Mouse (Mus musculus) MEL (cell line): Measurements from ENCODE around the gene Smg6. TPM values are rescaled to one million over a fixed set of nuclear protein-coding genes. Genes with fewer than 3 reads are reported as not detected.
A peak's percentile ranks its signal among the peaks of the same experiment; 100 is the strongest.

ENCODE experiments used
- DNase-seq: peaks from one replicate; pipeline ENCODE4 v3.0.0; 2011; ENCODE audit warnings: low read depth, low spot score
- H3K27ac ChIP-seq: 2 replicates; pipeline ENCODE4 v1.5.1; 2012; ENCODE audit warnings: low read depth, mild to moderate bottlenecking, control low read depth, low read length, moderate library complexity; ENCODE audit not compliant: control insufficient read depth
- H3K27me3 ChIP-seq, 2 experiments: fragments of 150-350 bp in 1 of 2; sonication (generic) in 1 of 2; 2 replicates each; pipeline ENCODE4 v1.6.1; 2012; ENCODE audit warnings: low read length in 2 of 2, mild to moderate bottlenecking in 2 of 2, improper control_type of control experiment in 1 of 2, moderate library complexity in 1 of 2; ENCODE audit not compliant: insufficient read depth in 2 of 2, control insufficient read depth in 1 of 2
- H3K36me3 ChIP-seq, 2 experiments: 2 replicates each; pipeline ENCODE4 v1.6.1; 2012 to 2014; ENCODE audit warnings: low read length in 2 of 2, improper control_type of control experiment in 1 of 2, inconsistent platforms in 1 of 2, mild to moderate bottlenecking in 1 of 2; ENCODE audit not compliant: insufficient read depth in 2 of 2, control insufficient read depth in 1 of 2
- H3K4me1 ChIP-seq, 2 experiments: fragments of 150-350 bp in 1 of 2; sonication (generic) in 1 of 2; 2 replicates each; pipeline ENCODE4 v1.6.1; 2012; ENCODE audit warnings: low read length in 2 of 2, improper control_type of control experiment in 1 of 2, mild to moderate bottlenecking in 1 of 2; ENCODE audit not compliant: insufficient read depth in 2 of 2, control insufficient read depth in 1 of 2
- H3K4me3 ChIP-seq, 2 experiments: fragments of 150-350 bp in 1 of 2; sonication (generic) in 1 of 2; 2 replicates each; pipeline ENCODE4 v1.5.1; 2012; ENCODE audit warnings: low read depth in 2 of 2, low read length in 2 of 2, mild to moderate bottlenecking in 2 of 2, moderate library complexity in 2 of 2, control low read depth in 1 of 2, improper control_type of control experiment in 1 of 2; ENCODE audit not compliant: control insufficient read depth in 1 of 2, insufficient read depth in 1 of 2
- H3K79me2 ChIP-seq: 2 replicates; pipeline ENCODE4 v1.6.1; 2012; ENCODE audit warnings: mild to moderate bottlenecking, low read length, moderate library complexity; ENCODE audit not compliant: control insufficient read depth, poor library complexity, insufficient read depth
- H3K9ac ChIP-seq: 2 replicates; pipeline ENCODE4 v1.6.1; 2012; ENCODE audit warnings: low read depth, mild to moderate bottlenecking, control low read depth, low read length, moderate library complexity; ENCODE audit not compliant: control insufficient read depth, poor library complexity, severe bottlenecking
- H3K9me3 ChIP-seq: fragments of 150-350 bp; sonication (generic); replicated peaks from 2 replicates; pipeline ENCODE4 v1.6.1; 2012; ENCODE audit warnings: mild to moderate bottlenecking, low read length, improper control_type of control experiment, moderate library complexity; ENCODE audit not compliant: insufficient read depth
- CHD1 ChIP-seq: IDR thresholded peaks from 2 replicates; pipeline ENCODE4 v1.6.1; 2012; ENCODE audit warnings: low read depth, mild to moderate bottlenecking, inconsistent platforms, low read length, improper control_type of control experiment
- CHD2 ChIP-seq: IDR thresholded peaks from 2 replicates; pipeline ENCODE4 v1.6.1; 2011; ENCODE audit warnings: low read length, improper control_type of control experiment
- CTCF ChIP-seq, 3 experiments: IDR thresholded peaks in 2 of 3; conservative IDR thresholded peaks in 1 of 3; 2 replicates each; pipeline ENCODE4 v1.5.1; 2011 to 2012; ENCODE audit warnings: low read length in 3 of 3, low read depth in 2 of 3, mild to moderate bottlenecking in 2 of 3, improper control_type of control experiment in 1 of 3, inconsistent platforms in 1 of 3, mixed read lengths in 1 of 3, moderate library complexity in 1 of 3; ENCODE audit not compliant: control insufficient read depth in 1 of 3, insufficient read depth in 1 of 3, poor library complexity in 1 of 3, severe bottlenecking in 1 of 3
- ELF1 ChIP-seq: IDR thresholded peaks from 2 replicates; pipeline ENCODE4 v1.6.1; 2014; ENCODE audit warnings: low read depth, mild to moderate bottlenecking, inconsistent platforms, low read length, improper control_type of control experiment, moderate library complexity
- EP300 ChIP-seq, 2 experiments: IDR thresholded peaks; 2 replicates each; pipeline ENCODE4 v1.6.1; 2011; ENCODE audit warnings: improper control_type of control experiment in 2 of 2, low read length in 2 of 2, low read depth in 1 of 2, mild to moderate bottlenecking in 1 of 2
- GATA1 ChIP-seq: IDR thresholded peaks from 2 replicates; pipeline ENCODE4 v1.6.1; 2011; ENCODE audit warnings: low read depth, low read length, improper control_type of control experiment
- HCFC1 ChIP-seq: IDR thresholded peaks from 2 replicates; pipeline ENCODE4 v1.6.1; 2012; ENCODE audit warnings: low read depth, mild to moderate bottlenecking, inconsistent platforms, low read length, improper control_type of control experiment, moderate library complexity
- JUND ChIP-seq: IDR thresholded peaks from 2 replicates; pipeline ENCODE4 v1.6.1; 2011; ENCODE audit warnings: low read depth, mild to moderate bottlenecking, improper control_type of control experiment, low read length
- KAT2A ChIP-seq: conservative IDR thresholded peaks from 2 replicates; pipeline ENCODE4 v1.6.1; 2012; ENCODE audit warnings: low read depth, low read length, improper control_type of control experiment, inconsistent platforms
- MAFK ChIP-seq: IDR thresholded peaks from 2 replicates; pipeline ENCODE4 v1.6.1; 2011; ENCODE audit warnings: low read depth, mild to moderate bottlenecking, low read length, improper control_type of control experiment, borderline replicate concordance
- MAX ChIP-seq: IDR thresholded peaks from 2 replicates; pipeline ENCODE4 v1.6.1; 2011; ENCODE audit warnings: low read length, improper control_type of control experiment
- MAZ ChIP-seq: IDR thresholded peaks from 2 replicates; pipeline ENCODE4 v1.6.1; 2012; ENCODE audit warnings: low read depth, mild to moderate bottlenecking, inconsistent platforms, low read length, improper control_type of control experiment
- MXI1 ChIP-seq: IDR thresholded peaks from 2 replicates; pipeline ENCODE4 v1.6.1; 2011; ENCODE audit warnings: mild to moderate bottlenecking, low read depth, low read length, improper control_type of control experiment
- MYB ChIP-seq: IDR thresholded peaks from 2 replicates; pipeline ENCODE4 v1.6.1; 2011; ENCODE audit warnings: mild to moderate bottlenecking, low read depth, low read length, improper control_type of control experiment
- MYC ChIP-seq: IDR thresholded peaks from 2 replicates; pipeline ENCODE4 v1.6.1; 2011; ENCODE audit warnings: low read depth, mild to moderate bottlenecking, low read length, improper control_type of control experiment, moderate library complexity
- NELFE ChIP-seq: IDR thresholded peaks from 2 replicates; pipeline ENCODE4 v1.6.1; 2011; ENCODE audit warnings: low read depth, low read length, improper control_type of control experiment
- POLR2AphosphoS2 ChIP-seq: IDR thresholded peaks from 2 replicates; pipeline ENCODE4 v1.6.1; 2011; ENCODE audit warnings: low read length, improper control_type of control experiment
- RAD21 ChIP-seq: IDR thresholded peaks from 2 replicates; pipeline ENCODE4 v1.6.1; 2011; ENCODE audit warnings: mild to moderate bottlenecking, low read depth, low read length, improper control_type of control experiment
- RCOR1 ChIP-seq: IDR thresholded peaks from 2 replicates; pipeline ENCODE4 v1.6.1; 2012; ENCODE audit warnings: low read depth, mild to moderate bottlenecking, inconsistent platforms, low read length, improper control_type of control experiment
- SIN3A ChIP-seq: IDR thresholded peaks from 2 replicates; pipeline ENCODE4 v1.6.1; 2012; ENCODE audit warnings: low read length, improper control_type of control experiment, inconsistent platforms
- TAL1 ChIP-seq: IDR thresholded peaks from 2 replicates; pipeline ENCODE4 v1.6.1; 2012; ENCODE audit warnings: mild to moderate bottlenecking, inconsistent platforms, low read length, moderate library complexity, mixed read lengths
- TBP ChIP-seq: IDR thresholded peaks from 2 replicates; pipeline ENCODE4 v1.8.0; 2011; ENCODE audit warnings: low read depth, low read length, improper control_type of control experiment
- TCF12 ChIP-seq: IDR thresholded peaks from 2 replicates; pipeline ENCODE4 v1.6.1; 2014; ENCODE audit warnings: low read depth, mild to moderate bottlenecking, inconsistent platforms, low read length, improper control_type of control experiment, moderate library complexity
- USF1 ChIP-seq: IDR thresholded peaks from 2 replicates; pipeline ENCODE4 v1.6.1; 2014; ENCODE audit warnings: low read depth, mild to moderate bottlenecking, inconsistent platforms, low read length, improper control_type of control experiment, moderate library complexity
- USF2 ChIP-seq, 2 experiments: IDR thresholded peaks; 2 replicates each; pipeline ENCODE4 v1.6.1; 2011 to 2012; ENCODE audit warnings: improper control_type of control experiment in 2 of 2, low read length in 2 of 2, borderline replicate concordance in 1 of 2, inconsistent platforms in 1 of 2, low read depth in 1 of 2, mild to moderate bottlenecking in 1 of 2; ENCODE audit not compliant: insufficient read depth in 1 of 2
- polyA plus RNA-seq, 2 experiments: library from polyadenylated mRNA; stranded (reverse) in 1 of 2; unstranded in 1 of 2; fragments of >175 nt in 1 of 2; fragments of >200 nt in 1 of 2; gene quantifications; 2 replicates each; pipeline versions ENCODE4 v1.2.1 to v1.2.4; 2012; ENCODE audit warnings: low replicate concordance in 2 of 2, low read depth in 1 of 2; ENCODE audit not compliant: insufficient read length in 2 of 2, insufficient read depth in 1 of 2, missing spikeins in 1 of 2
- total RNA-seq: library from RNA; depleted of rRNA; stranded (reverse); fragments of 300-350 nt; gene quantifications from 2 replicates; pipeline ENCODE4 v1.2.3, GENCODE M21; 2012

Smg6 gene
- total and polyA plus RNA-seq, 3 experiments, result 11.6 to 19.0 TPM; not detected in 1

GRCm38 (mm10) chr11:75092656-75093055 is 167.0 kb downstream of the Smg6 start:
- no peak overlapping the region for H3K9ac ChIP-seq
- H3K27me3 ChIP-seq, result no peaks in the 10 kb centered on the region
- peaks cover 13 to 14% of the 10 kb centered on the region in 2 experiments for H3K4me1 ChIP-seq
- H3K27ac ChIP-seq, result peak overlapping the region; percentile 50; the same call in 1 of the 2 replicates
- no peak for DNase-seq
- TF ChIP-seq USF1 (no peak), SIN3A (no peak), CHD1 (no peak), RCOR1 (no peak), JUND (no peak), HCFC1 (no peak), POLR2AphosphoS2 (no peak), MAX (no peak), TCF12 (no peak), MAZ (no peak), CTCF (IDR thresholded peaks at IDR 0.05 in 2 of 3, conservative IDR thresholded peaks at IDR 0.05 in 1 of 3; ENCODE audit: control insufficient read depth in 1 of 3, insufficient read depth in 1 of 3, low read depth in 2 of 3, low read length in 3 of 3, poor library complexity in 1 of 3, severe bottlenecking in 1 of 3) (no peak), MXI1 (no peak), ELF1 (no peak), KAT2A (no peak), TAL1 (no peak)
- H3K36me3 ChIP-seq, result peaks cover 0 to 21% of the 10 kb centered on the region in 2 experiments; a peak in 2 of 4 replicates
- H3K9me3 ChIP-seq, result no peaks in the 10 kb centered on the region
- no peaks in the 10 kb centered on the region for H3K79me2 ChIP-seq
- H3K4me3 ChIP-seq, result no peak overlapping the region

- Histone ChIP-seq H3K9me3 (no peaks in the 10 kb centered on the region), H3K9ac (no peak overlapping the region), H3K27me3 (no peaks in the 10 kb centered on the region), H3K36me3 (peaks cover 0 to 21% of the 10 kb centered on the region in 2 experiments; a peak in 2 of 4 replicates), H3K79me2 (no peaks in the 10 kb centered on the region), H3K4me3 (no peak overlapping the region), H3K27ac (no peak overlapping the region), H3K4me1 (peaks cover 13 to 14% of the 10 kb centered on the region in 2 experiments)
- no peak for TF ChIP-seq MAX
- no peak for TF ChIP-seq TBP
- TF ChIP-seq USF1, result no peak
- no peak for TF ChIP-seq CTCF (IDR thresholded peaks at IDR 0.05 in 2 of 3, conservative IDR thresholded peaks at IDR 0.05 in 1 of 3; ENCODE audit: control insufficient read depth in 1 of 3, insufficient read depth in 1 of 3, low read depth in 2 of 3, low read length in 3 of 3, poor library complexity in 1 of 3, severe bottlenecking in 1 of 3)
- TF ChIP-seq MAFK, result no peak
- TF ChIP-seq USF2 (IDR thresholded peaks at IDR 0.05; ENCODE audit: borderline replicate concordance in 1 of 2, insufficient read depth in 1 of 2, low read depth in 1 of 2, low read length in 2 of 2), result no peak
- no peak for TF ChIP-seq TCF12
- no peak for TF ChIP-seq EP300 (IDR thresholded peaks at IDR 0.05; ENCODE audit: low read depth in 1 of 2, low read length in 2 of 2)
- no peak for TF ChIP-seq MYC
- no peak for TF ChIP-seq GATA1
- TF ChIP-seq RAD21, result no peak
- TF ChIP-seq NELFE, result no peak
- no peak for TF ChIP-seq TAL1
- no peak for TF ChIP-seq POLR2AphosphoS2
- no peak for TF ChIP-seq JUND
- TF ChIP-seq CHD2, result no peak
- TF ChIP-seq MYB, result no peak
- DNase-seq, result no peak
These were observed 169.1 kb downstream of the Smg6 start for GRCm38 (mm10) chr11:75094759-75095158.
